Mouse (Mus musculus): Measurements from ENCODE around the gene Sdk2.

The Sdk2 gene

DNA sequence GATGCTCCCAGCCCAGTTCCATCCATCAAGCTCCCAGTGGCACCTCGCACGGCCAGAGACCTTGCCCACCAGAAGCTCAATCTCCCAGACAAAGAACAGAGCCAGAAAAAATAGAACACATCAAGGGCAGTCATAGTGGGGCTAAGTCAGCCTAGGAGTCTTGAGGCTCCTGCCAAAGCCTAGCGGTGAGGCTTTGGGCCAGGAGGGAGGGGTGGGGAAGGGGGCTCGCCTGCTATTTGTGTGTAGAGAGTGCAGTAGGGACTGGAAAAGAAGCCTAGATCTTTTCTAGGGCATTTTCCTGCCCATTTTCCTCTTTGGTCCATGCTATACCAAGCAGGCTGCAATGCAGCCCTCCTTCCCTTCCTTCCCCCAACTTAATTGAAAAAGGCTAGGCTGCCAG lies 76.8 kb downstream of the Sdk2 start:
- no peak for DNase-seq

GRCm38 (mm10) chr11:113985826-113986416 lies 80.9 kb downstream of the Sdk2 start:
- no peak for DNase-seq

DNA sequence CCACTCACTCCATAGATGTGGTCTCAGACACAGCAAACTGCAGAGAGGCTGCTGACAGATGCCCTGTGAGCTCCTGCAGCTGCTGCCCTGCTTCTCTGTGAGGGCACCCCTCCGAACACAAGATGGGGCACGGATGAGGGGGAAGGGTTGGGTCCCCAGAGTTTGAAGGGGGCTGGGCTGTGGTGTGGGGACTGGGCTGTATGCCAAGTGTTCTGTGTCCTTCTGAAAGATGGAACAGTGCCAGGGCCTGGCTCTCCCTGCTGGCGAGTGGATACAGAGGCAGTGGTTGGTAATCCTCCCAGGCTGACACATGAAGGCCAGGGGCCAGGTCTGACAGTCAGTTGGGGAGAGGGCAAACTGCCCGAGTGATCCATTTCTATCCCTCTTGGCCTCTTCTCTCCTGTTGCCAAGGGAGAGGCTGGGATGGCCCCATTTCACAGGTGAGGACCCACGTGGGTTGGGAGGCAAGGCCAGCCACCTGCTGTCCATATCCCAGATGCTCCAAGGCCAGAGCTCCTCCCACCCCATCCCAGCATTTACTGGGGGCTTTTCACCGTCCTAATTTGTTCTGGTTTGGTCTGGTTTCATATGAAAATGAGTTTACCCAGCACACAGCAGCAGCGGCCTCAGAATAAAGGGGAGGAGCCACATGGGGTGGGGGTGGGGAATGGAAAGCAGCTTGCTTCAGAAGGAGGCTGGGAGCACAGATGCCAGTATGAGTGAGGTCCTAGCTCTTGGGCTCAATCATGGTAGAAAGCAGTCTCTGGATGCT lies 84.9 kb downstream of the Sdk2 start:
- DNase-seq: no peak

GRCm38 (mm10) chr11:113981088-113981487 lies 85.8 kb downstream of the Sdk2 start:
- DNase-seq: no peak

- DNase-seq: no peak
These were observed 88.5 kb downstream of the Sdk2 start for GRCm38 (mm10) chr11:113978318-113978717.

DNA sequence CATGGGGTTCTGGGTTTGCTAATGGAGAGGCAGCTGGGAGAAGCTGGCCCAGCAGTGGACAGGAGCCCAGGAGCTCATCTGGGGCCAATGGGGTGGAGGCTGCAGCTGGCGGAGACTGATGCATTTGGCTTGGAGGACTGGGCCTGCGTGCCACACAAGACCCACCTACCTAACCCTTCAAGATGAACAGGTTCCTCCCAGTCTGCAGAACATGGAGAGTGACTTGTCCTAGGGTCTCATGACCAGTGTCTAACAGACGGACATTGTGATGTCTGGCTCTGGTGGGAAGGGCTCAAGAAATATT lies 91.2 kb downstream of the Sdk2 start:
- DNase-seq: no peak

- no peak for DNase-seq
These were observed 91.8 kb downstream of the Sdk2 start for GRCm38 (mm10) chr11:113974876-113975666.

GRCm38 (mm10) chr11:113972517-113972872 lies 94.4 kb downstream of the Sdk2 start:
- peak; percentile 8 to 33 for DNase-seq

- no peak for DNase-seq
These were observed 95.0 kb downstream of the Sdk2 start for GRCm38 (mm10) chr11:113971609-113972516.

DNA sequence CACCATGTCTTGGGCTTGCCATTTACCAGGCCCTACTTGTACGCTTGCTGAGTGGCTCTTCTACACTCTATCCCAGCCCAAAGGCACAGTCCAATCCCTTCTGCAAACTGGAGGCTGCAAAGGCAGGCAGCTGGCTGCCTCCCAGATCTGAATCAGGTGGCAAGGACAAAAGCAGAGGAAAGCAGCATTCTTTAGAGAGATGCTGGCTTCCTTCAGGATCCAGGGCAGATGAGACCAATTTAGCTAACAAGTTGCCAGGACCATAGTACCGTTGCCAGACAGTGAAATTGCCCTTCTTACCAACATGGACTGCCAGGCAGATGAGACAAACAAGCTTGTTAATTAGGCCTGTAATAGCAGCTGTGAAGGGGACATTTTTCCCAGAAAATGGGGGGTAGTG lies 96.8 kb downstream of the Sdk2 start:
- no peak for DNase-seq

- DNase-seq: no peak
These were observed 101.6 kb downstream of the Sdk2 start for GRCm38 (mm10) chr11:113965214-113965613.

DNA sequence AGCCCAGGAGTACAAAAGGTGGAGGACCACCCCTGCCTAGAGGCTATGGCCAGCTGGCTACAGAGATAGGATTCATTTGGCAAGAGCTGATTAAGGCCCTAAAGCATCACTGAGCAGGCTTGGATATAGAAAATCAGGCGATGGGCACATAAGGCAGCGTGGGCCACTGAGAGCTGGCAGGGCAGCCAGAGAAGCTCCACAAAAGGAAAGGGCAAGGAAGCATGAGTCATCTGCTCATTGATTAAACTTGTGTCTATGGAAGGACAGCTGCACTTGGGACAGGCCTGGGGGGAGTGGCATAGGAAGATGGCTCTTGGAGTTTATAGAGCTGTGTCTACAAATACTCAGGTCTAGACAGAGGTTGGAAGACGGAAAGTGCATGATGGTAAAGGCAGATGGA lies 104.1 kb downstream of the Sdk2 start:
- no peak for DNase-seq

GRCm38 (mm10) chr11:113951616-113951988 lies 115.2 kb downstream of the Sdk2 start:
- peak in 1 of 2 experiments; percentile 1 for DNase-seq

- DNase-seq: no peak
These were observed 115.8 kb downstream of the Sdk2 start for GRCm38 (mm10) chr11:113950904-113951615.

DNA sequence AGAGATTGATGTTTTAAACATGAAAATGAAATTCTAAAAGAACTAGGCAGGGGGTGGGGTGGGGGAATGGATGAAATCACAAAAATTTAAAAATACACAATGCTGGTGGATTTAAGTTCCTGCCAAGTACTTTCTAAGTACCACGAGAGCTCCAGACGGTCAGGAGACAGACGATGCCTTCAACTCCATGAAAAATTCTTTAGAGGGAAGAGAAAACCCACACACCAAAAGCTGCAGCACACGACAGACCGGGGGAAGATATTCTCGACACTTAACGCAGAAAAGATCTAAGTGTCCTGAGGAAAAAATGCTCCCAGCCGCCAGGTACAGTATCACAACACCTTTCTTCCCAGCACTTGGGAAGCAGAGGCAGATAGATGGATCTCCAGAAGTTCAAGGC lies 118.2 kb downstream of the Sdk2 start:
- DNase-seq: no peak

GRCm38 (mm10) chr11:113942101-113942735 lies 124.6 kb downstream of the Sdk2 start:
- no peak for DNase-seq

DNA sequence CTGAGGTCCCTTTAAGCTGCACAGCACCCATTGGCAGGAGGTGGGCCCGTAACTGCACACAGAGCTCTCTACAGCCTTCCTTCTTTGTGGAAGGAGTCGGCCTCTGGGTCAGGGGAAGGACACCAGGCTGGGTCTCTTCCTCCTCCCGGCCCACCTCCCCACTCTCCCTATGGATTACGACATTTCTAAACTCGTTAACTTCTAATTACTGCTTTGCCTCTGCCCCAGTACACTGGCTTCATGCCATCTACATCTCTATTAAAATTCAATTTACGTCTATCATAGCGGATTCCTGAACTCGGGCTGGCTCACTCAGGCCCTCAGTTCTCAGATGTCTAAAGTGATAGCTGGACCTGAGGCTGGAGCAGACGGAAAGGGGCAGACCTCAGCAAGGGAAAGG lies 133.2 kb downstream of the Sdk2 start:
- DNase-seq: no peak

- no peak for DNase-seq
These were observed 133.9 kb downstream of the Sdk2 start for GRCm38 (mm10) chr11:113932909-113933308.

- no peak for DNase-seq
These were observed 135.1 kb downstream of the Sdk2 start for GRCm38 (mm10) chr11:113931701-113932100.

DNA sequence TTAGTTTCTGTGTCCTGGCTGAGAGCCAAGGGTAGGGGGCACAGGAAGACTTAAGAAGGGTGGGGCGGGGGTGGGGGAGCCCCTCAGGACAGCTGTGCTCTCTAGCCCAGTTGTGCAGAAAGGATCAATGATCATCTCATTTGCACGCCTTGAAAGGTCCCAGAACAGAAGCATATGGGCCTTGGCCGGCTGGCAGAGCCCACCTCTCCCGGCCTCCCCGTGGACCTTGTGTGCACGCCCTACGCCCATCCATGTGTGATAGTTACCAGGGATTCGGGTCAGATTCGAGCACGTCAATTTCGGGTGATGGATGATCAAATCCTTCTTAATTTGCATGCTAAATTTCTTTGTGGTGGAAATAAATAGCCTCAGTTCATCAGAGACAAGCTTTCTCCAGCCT lies 136.7 kb downstream of the Sdk2 start:
- DNase-seq: no peak

GRCm38 (mm10) chr11:113928831-113929230 lies 138.0 kb downstream of the Sdk2 start:
- DNase-seq: no peak

GRCm38 (mm10) chr11:113928291-113928690 lies 138.6 kb downstream of the Sdk2 start:
- DNase-seq: no peak

Measured in kidney, postnatal 36 days (tissue).